Mouse (Mus musculus): ENCODE data around the gene Atg9b.

- peak; percentile 83 for TF ChIP-seq CTCF (IDR thresholded peaks at IDR 0.05; ENCODE audit: borderline replicate concordance, insufficient read depth, low read length)
- TF ChIP-seq POLR2A (IDR thresholded peaks at IDR 0.05; ENCODE audit: low read depth, low read length), result no peak
Observed at GRCm38 (mm10) chr5:24360792-24361454, 31.0 kb downstream of the Atg9b start.

Data from embryonic fibroblast, embryonic 13.5 days (primary cell).